Mouse (Mus musculus) naive thymus-derived CD4-positive, alpha-beta T cell, adult 2 months (primary cell): ENCODE results near the gene Ccdc57.
A peak's percentile ranks its signal among the peaks of the same experiment; 100 is the strongest.

Experiments used
- DNase-seq: peaks from one replicate; pipeline ENCODE4 v3.0.0-alpha.2; 2011; ENCODE audit warnings: low read depth

Gene Ccdc57

DNA sequence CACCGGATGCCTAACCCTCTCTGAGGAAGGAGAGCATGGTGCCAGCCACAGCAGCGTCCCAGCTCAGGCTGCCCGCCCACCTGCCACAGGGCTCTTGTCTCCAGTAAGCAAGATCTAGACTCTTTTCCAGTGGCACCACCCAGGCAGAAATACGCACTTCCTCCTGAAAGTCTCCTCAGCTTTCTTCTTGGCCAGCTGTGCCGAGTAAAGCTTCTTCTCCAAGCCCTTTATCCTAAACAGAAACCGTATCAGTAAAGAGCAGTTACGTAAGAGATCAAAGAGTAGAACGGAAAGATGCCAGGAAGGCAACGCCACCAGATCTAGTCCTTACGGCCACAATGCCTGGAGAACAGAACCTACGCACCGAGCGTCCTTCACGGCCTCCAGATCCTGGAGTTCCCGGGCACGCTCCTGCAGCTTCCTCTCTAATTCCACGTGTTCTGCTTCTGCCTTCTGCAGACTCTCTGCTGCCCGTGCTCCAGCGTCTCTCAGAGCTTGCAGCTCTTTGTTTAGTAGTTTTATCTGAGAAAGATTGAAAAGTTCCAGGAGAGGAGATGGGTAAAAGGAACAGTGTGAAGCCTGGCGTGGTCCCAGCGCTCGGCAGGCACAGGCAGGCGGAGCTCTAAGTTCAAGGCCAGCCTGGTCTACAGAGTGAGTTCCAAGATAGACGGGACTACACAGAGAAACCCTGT, 29.4 kb downstream of the Ccdc57 start:
- DNase-seq, result no peak

DNA sequence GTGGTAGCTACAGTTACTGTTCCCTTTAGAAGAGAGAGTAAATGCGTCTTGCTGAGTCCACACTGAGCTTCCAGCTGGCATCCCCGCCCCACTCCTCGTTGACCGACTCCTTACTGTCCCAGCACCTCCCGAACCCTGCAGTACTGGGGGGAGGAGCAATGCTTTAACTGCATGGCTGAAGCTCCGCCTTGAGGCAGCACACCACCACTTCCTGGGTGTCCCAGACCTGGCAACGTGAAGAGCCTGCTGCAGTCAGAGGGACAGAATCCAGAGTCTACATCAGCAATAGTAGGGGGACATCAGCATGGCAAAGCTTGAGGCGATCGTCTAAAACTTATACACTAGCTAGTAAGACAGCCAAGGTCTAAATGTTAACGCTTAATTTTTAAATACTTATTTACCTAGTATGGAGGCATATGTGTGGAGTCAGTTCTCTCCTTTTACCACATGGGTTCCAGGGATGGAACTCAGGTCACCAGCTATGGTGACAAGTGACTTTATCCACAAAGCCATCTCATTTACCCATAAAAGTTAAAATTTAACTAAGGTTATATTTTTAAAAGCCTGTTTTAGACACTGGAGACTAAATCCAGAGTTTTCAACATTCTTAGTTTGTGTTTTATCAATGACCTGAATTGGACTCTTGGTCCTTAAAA, 30.1 kb downstream of the Ccdc57 start:
- no peak for DNase-seq

DNA sequence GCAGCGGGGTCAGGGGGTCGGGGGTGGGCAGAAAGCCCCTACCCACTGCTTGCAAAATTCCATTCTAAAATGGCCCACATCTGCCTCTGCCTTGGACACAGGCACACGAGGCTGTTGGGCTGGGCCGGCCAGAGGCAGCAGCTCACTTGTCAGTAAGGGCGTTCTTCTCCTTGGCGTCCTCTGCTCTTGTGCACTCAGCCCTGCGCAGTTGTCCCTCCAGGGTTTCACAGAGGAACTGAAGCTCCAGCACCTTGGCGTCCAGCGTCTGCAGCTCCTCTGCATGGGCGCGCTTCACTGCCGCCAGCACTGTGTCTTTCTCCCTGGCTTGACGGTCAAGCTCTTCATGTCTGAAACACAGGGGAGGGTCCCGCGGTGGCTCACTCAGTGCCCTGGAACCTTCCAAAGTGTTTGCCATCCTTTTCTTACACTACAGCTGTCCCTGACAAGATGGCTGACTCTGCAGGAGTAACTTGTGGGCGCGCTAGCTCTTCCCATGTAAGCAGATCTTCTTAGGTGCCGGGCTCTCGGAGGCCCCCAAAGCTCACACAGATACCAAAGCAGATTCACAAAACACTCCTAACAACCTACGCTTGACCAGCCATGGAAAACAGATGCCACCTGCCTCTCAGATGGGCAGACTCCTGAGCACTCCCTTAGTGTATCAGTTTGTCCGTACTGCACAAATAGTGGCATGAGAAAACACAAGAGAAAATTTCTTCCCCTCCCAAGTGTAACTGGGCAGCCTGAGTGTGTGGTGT, 30.8 kb downstream of the Ccdc57 start:
- no peak for DNase-seq

DNA sequence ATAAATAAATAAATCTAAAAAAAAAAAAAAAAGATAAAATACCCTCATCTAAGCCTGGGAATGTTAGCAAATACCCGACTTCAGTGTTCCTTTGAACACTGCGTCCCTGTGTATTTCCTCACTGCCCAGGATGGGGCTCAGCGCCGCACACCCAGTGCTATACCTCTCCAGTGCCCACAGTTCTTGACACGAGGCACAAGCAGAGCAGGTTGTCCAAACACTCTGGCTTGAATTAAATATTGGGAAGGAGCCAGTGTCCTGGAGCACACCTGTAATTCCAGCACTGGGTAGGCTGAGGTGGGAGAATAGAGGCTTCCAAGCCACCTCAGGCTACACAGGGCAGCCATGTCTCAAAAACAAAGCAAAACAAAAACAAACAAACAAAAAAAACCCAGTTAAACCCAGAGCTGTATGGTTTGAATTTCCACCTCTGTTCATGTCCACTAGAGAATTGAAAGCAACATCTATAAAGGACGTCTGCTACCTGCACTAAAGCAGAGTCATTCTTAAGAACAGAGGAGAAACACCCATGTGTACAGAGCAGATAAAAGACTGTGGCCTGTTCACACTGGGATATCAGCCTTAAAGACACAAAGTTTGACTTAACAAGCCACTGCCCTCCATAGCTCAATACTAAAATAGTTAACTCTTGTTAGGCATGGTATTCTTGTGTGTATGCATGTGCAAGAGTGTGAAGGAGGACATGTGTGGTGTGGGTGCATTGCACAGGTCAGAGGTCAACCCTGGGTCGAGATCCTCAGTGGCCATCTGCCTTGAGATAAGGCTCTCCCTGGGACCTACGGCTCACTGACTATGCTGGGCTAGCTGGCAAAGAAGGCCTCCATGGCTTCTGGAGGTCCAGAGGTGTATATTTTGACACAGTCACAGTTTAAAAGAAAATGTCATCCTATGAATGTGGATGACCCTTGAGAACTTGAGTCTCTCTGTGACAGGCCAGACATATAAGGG, 32.1 kb downstream of the Ccdc57 start:
- DNase-seq, result no peak

DNA sequence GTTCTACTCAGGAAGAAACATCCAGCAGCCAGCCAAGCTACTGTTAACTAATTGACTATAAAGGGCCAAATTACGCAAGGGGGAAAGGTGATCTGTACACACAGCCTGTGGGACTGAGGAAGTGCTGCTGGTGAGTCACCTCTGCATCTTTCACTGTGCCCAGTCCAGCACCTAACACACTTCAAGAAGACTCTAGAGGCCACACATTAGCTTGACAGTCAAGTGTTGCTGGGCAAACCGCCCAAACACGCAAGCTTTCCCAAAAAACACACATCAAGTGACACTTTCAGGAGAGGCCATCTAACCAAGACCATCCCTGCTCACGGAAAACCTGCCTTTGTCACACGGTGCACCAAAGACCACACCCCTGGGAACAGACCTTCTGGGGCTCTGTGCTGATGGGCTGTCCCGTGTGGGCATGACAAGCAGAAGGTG, 34.5 kb downstream of the Ccdc57 start:
- no peak for DNase-seq

DNA sequence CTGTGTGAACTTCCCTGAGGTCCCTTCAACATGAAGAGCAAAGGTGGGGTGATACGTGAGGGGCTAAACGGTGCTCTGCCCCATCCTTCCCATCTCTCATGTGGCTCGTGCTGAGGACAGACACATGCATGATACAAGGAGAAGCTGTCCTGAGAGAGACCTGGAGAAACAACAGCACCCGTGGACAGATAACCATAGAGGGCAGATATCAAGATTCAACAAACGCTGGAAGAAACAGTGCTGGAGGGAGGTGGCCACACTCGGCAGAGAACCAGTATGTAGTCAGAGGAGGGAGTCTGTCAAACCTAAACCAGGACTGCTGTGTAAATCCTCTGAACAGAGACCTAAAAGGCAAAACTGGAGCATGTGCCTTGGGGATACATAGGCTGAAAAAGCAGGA, 37.2 kb downstream of the Ccdc57 start:
- no peak for DNase-seq

DNA sequence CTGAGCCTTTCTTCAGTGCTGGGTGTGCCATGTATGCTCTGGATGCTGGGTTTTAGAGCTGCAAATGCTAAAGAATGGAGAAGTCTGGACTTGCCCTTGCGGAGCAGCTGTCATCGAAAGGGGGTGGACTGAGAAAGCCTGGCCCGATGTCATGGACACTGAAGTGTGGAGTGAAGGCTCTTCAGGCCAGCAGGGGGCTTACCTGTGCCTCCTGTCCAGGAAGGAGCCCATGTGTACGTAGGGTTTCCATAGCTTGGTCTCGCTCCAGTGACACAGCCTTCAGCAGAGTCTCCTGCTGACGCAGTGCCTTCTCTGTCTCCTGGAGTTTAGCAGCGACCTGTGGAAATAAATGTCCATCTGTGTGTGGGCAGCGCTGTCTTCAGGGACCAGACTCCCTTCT, 38.3 kb downstream of the Ccdc57 start:
- no peak for DNase-seq

DNA sequence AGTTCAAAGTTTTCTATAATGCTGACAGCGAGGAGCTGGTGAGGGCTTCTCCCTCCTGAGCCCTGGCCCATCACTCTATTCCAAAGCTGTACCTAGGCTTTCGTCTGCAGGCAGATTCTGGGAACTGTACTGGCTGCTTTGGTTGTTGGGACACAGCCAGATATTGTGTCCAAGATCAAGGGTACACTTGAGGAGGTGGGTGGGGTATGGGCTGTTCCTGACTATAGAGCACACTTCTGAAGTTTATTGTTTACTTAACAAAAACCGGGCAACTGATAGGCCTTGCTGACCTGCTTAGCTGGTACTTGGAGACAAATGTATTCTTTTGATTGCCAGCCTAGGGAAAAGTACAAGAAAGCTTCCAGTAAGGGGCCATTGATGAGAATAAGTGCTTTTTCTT, 43.5 kb downstream of the Ccdc57 start:
- DNase-seq, result no peak

DNA sequence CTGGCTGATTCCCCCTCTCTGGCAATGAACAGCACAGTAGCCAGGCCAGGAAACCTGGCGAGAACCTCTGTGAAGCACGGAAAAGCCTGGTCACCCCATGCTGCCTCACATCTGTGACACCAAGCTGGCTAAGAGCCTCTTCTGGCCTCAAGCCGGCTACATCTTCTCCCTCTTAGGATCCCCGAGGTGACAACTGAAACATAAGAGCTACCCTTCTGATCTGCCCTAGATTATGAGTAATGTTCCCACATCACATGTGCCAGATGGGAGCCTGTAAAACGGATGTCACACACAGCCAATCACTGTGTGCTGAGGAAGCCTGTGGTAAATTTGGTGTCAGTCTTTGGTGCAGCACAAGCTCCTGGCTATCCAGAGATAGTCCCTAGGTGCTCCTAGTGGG, 44.0 kb downstream of the Ccdc57 start:
- peak; percentile 44 for DNase-seq

DNA sequence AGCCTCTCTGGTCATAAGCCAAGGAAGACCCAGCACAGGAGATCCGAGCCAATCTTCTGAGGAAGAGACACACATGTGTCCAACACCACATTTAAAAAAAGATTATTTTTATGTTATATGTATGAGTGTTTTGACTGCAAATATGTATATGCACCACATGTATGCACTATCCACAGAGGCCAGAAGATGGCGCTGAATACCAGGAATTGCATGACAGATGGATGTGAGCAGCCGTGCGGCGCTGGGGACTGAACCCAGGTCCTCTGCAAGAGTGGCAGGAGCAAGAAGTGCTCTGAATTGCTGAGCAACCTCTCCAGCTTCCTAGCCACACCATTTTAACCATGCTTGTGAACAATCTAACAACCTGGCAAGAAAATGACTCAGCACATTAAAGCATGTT, 45.2 kb downstream of the Ccdc57 start:
- peak; percentile 23 for DNase-seq

DNA sequence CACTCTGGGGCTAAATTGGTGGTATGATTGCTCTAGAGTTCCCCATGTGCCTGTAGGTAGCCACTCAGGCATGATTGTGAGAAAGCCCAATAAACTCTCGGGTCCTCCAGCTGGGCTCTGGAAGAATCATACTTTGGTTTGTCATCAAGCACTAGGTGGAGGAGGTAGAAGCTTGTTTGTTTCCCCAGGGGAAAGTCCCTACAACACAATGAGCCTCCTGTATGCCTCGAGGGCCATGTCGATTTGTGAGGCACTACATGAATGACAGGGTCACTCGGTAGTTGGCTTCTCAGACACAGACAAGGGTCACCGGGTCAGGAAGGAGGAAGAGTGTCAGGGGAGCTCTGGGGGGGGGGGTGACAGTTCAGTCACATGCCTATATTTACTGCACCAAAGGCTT, 46.2 kb downstream of the Ccdc57 start:
- peak; percentile 20 for DNase-seq

DNA sequence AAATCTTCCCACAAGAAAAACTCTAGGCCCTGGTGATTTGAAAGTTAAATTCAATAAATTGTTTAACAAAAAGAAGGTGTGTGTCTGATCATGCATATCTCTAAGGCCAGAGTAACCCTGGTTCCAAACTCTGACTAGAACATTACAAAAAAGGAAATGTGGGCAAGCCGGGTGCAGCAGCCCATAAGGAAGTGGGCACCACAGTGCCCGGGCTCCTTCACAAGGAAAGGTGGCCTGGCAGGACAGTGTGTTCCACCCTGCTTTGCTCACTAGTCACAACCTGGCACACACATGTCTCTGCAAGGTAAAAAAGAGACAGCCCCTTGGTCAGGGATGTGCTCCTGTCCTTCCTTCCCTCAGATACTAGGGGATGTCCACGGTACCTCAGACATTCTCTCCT, 49.1 kb downstream of the Ccdc57 start:
- DNase-seq, result no peak

DNA sequence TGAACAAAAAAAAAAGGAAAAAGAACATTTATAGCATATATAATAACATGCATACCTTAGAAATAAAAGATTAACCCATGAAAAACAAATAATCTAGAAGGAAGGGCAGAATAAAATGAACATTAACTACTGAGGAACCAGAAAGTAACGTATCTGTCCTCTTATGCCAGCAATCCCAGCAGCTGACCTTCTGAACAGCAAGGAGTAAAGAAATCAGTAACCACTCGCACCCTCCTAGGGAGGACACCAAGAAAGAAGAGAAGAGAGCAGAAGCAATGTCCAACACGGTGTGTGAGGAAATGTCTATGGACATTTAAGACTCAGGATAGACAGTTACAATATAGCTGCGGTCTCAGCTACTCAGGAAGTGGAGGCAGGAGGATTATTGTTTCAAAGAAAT, 49.7 kb downstream of the Ccdc57 start:
- DNase-seq, result no peak

DNA sequence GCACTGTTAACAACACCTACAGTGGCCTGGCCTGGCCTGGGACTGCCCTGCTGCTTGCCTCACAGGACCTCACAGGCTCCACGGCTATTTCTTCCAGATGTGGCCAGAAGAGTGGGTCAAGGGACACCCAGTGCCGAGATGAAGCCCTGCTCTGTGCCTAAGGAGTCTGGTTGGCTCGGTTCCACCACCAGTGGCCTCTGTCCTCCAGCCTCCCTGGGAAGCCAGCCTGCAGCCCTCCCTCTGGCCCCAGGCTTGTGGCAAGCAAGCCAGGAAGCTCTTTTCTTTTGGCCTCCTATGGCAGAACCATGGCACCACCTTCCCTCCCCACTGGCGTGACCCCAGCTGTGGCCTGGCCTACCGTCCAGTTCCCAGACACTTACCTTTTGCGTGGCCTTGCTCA, 59.5 kb downstream of the Ccdc57 start:
- DNase-seq, result no peak

DNA sequence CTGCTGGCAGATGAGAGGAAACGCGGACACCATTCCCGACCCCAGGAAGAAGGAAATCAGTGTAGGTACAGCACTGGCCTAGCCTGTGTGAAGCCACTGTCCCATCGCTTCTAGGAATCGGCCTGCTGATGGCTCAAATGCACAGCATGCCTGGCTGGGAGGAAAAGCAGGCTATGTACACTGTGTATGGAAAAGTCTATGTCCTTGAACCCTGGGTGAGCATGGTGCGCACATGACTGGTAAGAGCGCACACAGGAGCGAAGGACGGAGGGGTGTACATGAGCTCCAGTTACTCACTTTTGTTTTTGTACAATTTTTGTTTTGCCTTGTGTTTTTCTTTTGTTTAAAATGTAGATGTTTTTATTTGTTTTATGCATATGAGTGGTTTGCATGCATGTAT, 61.2 kb downstream of the Ccdc57 start:
- no peak for DNase-seq

DNA sequence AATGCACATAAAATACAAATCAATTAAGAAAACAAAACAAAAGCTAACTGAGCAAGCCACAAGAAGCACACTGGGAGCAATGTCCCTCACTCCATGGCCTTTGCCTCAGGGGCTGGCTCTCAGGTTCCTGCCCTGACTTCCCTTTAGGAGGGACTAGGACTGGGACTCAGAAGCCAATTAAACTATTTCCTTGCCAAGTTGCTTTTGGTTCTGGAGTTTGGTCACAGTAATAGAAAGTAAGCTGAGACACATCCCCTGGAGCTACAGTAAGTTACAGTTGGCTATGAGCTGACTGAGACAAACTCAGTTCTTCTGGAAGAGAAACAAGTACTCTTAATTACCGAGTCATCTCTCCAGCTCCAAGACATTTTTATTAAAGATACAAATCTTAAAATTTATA, 66.9 kb downstream of the Ccdc57 start:
- DNase-seq, result no peak

DNA sequence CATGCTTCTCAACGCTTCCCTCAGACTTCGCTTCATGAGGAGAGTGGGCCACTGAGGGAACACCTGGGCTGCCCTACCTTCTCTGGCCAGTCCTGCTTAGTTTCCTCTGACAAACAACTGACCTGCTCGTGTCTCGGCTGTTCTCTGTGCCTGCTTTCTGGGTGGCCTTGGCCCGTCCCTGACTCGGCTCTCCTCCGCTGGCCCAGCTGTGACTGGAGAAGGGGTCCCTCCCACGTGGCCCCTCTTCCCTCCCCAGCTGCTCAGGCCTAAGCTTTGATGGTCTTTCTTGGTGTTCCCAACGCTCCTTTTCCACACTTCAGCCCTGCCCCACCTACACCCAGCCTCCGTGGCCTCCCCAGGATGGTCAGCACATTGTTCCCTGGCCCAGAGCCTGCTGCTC, 69.9 kb downstream of the Ccdc57 start:
- no peak for DNase-seq

DNA sequence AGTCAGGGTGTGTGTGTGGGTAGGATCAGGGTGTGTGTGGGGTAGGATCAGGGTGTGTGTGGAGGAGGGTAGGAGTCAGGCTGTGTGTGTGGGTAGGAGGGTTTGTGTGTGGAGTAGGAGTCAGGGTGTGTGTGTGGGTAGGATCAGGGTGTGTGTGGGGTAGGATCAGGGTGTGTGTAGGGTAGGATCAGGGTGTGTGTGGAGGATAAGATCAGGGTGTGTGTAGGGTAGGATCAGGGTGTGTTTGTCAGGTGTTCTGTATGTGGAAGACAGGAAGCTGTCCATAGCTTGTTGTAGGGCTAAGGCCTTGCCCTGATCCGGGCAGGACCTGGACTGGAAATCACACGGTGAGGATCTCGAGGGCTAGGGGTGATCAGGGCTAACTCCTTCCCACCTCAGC, 76.7 kb downstream of the Ccdc57 start:
- peak; percentile 16 for DNase-seq

DNA sequence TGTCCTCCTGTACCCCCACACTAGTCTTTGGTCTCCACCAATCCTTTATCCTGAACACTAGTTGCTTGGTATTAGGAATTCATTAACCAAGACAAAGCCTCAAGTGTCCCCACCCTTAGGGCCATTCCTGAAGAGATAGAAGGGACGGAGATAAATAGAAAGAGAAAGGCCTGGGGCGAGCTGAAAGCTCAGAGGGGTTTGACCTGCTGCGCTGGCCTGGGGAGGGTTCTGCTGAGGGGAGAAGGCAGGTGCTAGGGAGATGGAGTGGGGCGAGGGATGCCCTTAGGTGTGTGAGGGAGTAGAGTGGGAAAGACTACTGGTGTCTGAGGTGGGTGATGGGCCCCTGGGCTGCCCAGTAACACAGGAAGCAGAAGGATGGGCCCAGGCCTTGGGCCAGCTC, 78.9 kb downstream of the Ccdc57 start:
- DNase-seq, result peak; percentile 24

DNA sequence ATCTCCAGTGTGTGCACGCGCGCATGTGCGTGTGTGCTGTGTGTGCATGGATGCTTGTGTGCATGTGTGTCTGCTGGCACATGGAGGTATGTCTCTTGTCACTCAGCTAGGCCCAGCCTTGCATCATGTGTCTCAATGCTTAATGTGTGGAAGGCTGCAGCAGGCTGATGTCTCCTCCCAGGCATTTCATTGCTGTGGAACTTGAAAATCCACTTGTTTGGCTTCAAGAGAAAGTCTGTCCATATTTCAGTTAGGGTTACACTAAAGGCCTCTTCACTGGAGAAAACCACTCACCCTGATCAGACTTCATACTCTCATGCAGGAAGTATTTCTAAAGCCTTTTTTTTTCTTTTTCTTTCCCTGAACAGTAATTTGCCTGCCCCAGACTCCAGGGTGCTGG, 79.5 kb downstream of the Ccdc57 start:
- peak; percentile 26 for DNase-seq

DNA sequence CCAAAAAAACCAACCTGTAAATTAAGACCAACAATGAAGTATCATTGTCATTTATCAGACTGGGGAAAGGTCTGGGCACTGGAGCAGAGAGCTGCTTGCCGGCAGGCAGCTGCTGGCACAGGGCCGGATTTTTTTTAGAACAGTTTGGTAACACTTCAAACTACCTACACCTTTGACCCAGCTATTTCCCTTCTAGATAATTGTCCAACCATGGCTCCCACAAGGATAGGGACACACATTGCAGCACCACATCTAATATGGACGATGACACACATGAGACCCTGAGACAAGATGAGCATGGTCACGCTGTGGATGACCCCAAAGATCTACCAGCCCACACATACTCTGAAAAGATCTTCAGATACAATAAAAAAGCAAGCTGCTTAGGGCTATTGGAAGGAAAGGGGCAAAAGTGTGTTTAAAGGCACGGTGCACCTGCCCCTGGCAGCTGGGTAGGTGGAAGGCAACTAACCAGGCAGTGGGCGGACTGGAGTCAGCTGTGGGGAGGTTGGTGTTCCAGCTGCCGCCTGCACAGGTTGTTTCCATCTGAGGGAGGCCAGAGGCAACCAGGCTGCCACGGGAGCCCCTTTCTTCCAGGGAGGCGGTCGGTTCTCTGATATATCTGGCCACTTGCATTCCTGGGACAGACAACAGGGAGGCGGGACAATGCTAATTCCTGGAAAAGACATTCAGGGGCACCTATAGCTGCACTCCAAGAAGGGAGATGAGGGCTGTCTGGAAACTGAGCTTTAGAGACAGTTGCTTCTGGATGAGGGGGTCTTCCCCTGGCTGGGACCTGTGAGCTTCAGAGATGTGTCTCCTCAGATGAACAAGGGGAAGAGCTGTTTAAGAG, 80.4 kb downstream of the Ccdc57 start:
- DNase-seq, result peak; percentile 31
